Mouse (Mus musculus): ENCODE results near the gene Cbfb.

Cbfb gene

DNA sequence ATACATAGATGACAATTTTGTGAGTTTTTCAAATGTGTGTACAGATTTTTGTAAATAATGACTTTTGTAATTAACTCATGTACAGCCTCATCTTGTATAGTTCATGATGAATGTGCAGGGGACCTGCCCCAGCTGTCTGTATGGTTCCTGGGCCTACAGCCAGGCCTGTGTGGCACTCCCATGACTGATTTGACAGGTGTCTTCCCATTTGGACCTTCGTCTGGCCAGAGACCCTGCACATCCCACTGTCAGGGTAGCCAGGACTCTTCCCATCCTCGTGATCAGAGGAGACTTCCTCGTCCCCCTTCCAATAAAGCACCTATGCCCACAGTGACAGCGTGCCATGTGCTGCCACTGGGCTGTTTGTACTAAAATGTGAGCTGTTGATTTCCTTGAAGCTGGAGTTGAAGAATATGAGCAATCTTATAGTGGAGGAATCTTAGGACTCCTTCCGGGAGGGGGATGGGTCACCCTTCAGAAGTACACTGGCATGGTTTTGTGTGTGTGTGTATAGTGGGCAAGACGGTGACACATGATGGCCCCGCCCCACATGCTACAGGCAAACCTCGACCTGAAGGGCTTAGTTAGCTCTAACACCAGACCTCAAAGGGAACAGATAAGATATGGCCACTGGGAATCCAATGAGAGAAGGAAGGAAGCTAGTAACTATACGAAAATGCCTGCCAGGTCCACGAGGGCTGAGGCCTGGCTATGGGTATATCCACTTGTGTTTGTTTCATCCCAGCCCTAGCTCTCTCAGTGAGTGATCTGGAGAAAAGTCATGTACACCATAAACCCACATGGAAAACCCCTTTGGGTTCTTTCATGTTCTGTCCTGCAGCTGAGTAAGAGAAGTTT, 82.4 kb downstream of the Cbfb start:
- no peak for DNase-seq

DNA sequence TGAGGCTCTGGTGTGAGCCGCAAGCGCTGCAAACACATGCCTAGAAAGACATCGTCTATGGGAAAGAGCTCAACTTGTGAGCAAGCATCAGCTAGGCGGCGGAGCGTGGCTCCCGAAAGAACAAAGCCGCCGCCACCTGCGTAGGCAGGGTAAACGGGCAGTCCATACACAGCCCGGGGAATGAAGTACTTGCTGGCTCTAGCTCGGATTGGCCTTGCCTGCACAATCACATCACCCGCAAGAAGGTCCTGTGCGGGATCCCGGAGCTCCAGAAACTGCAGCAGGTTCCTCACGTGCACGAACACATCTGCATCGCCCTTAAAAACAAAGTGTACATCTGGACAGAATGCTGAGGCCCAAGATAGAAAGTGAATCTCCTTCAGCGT, 83.3 kb downstream of the Cbfb start:
- no peak for DNase-seq

DNA sequence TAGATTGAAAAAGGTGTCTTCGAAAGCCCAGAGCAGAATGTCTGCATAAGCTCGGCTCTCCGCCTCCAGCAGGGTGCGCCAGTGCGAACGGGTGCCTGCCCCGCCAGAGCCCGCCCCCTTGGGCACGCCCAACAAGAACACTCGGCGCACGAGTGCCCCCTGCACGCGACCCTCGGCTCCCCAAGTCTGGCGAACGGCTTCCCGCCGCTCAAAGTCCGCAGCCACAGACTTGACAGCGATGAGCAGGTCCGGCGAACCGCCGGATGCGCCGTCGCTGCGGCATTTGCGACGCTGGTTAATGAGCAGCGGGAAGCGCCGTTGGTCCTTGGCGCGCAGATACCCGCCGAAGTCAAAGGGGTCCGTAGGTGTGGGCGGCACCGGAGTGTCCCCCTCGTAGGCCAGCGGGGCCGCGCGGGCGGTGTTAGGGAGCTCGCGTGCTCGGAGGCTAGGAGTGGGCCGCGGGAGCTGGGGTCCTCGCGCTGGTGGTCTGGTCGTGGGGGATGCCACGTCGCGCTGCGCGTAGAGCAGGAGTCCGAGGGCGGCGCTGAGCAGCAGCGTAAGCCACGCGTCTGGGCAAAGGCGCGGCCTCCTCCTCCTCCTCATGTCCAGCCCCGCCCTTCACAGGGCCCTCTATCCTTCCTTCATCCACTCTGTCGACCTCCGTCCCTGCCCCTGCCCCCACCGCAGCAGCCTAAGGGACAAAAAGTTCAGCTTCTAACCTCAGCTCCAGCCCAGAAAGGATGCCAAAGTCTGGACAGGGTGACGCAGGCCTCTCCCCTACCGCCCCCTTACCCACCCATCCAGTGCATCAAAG, 83.9 kb downstream of the Cbfb start:
- peak; percentile 94 for DNase-seq

- DNase-seq = peak; percentile 78
Observed at GRCm38 (mm10) chr8:105254966-105255350, 84.5 kb downstream of the Cbfb start, which contains the start of gene B3gnt9. Gene B3gnt9 (minus strand): TSS chr8:105255153.

GRCm38 (mm10) chr8:105257318-105258114, 87.0 kb downstream of the Cbfb start:
- DNase-seq = no peak

- peak; percentile 53 for DNase-seq
Observed at GRCm38 (mm10) chr8:105258911-105259720, 88.6 kb downstream of the Cbfb start.

DNA sequence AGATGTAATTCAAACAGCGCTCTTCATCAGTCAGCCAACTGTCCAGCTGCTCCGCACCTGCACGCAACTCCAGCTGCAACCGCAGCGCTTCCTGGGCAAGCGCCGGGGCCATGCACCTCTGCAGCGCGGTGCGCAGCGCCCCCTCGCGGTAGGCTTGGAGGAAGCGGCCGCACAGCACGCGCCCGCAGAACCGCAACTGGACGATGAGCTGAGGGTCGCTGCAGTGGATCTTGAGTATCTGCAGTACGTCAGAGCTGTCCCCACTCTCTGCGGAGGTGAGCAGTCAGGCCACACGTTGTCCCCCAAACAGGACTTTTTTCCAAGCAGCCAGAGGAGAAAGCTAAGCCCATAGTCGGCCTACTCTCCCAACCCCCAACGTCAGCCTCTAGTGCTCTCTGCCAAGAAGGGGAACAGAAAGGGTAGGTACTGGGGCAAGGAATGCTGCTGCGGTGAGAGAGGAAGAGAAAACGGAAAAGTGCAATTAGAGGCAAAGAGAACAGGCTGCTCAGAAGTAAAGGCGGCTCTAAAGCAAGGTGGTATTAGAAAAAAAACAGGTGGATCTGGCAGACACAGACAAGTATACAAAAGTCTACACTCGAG, 89.3 kb downstream of the Cbfb start:
- peak; percentile 77 for DNase-seq

DNA sequence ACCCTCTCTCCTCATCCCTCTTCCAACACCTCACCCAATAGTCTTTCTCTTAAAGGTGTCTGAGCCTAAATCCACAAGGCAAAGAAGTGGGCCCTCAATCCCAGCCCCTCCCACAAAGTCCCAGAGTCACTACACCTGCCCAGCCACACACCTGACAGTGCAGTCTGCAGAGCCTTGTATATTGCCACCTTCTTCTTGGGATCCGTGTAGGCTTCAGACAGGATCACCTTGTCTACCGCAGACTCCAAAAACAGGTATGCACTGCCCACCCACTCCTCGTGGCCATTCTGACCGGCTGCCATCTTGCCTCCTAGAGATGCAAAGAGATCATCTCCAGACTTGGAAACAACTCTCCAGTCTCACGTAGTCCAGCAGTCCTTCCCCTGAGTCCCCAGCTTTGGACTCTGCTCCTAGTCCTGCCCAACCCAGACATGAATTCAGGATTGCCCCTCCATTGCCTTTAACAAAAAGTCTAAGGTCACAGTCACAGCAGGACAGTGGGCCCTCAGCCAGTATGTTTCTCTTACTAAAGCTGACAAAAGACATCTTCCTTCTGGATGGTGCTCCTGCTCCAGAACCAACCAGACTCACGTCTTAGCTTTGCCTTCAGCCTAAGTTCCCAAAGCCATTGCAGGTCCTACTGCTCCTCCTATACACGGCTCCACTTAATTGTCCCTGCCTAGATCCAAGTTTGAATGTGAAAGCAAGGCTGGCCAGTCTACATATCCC, 90.1 kb downstream of the Cbfb start:
- DNase-seq = peak; percentile 64

- no peak for DNase-seq
Observed at GRCm38 (mm10) chr8:105261326-105261980, 91.0 kb downstream of the Cbfb start.

DNA sequence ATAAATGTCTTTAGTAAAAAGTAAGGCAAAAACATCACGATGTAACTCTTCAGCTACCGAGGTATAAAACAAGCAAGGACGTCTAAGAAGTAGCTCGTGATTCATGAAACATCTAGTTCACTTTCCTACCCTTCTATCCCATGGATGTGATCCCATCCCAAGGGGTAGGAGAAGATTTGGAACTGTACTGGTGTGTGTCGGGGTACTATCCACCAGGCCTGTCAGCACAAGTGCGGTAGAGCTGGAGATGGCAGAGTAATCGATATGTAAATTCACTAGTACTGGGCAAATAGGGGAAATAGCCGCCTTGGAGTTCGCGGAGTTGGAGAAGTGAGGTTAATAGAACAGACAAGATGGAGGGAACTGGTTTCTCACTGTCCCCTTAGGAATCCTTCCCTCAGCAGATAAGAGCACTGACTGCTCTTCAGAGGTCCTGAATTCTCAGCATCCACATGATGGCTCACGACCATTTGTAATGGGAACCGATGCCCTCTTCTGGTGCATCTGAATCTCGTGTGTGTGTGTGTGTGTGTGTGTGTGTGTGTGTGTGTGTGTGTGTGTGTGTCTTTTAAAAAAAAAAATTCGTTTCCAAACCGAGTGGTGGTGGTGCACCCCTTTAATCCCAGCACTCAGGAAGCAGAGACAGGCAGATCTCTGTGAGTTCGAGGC, 92.9 kb downstream of the Cbfb start:
- DNase-seq = no peak

GRCm38 (mm10) chr8:105264024-105264982, 93.8 kb downstream of the Cbfb start, which contains the start of the genes Tradd and Fbxl8:
Gene Tradd (minus strand): TSS chr8:105264609.
Gene Fbxl8 (plus strand): TSS chr8:105264648.
- peak; percentile 87 for DNase-seq

- DNase-seq = peak; percentile 76
Observed at GRCm38 (mm10) chr8:105265128-105265527, 94.7 kb downstream of the Cbfb start.

DNA sequence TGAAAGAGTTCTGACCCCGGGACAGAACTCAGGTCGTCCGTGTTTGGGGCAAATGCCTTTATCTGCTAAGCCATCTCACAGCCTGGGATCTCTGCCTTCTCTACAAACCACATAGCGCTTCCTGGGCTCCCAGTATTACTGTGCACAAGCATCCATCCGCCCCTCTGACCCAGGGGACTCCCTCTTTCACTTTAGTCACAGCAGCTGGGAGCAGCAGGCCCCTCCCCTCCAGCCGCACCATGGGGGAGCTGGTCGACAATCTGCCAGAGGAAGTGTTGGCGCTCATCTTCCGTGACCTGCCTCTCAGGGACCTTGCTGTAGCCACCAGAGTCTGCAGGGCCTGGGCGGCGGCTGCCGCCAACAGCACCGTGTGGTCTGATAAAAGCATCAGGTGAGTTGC, 96.3 kb downstream of the Cbfb start:
- DNase-seq = no peak
